Mouse (Mus musculus): ENCODE measurements at regions not wholly inside any gene's neighbourhood (a gene's known extent, or its start where the extent isn't known, plus 50 kb on each side); places are given as distances from the start of the nearest gene placed in this dataset.
A peak's percentile ranks its signal among the peaks of the same experiment; 100 is the strongest.

GRCm38 (mm10) chr13:53846221-53846620, 209.3 kb downstream of the Drd1 start:
- DNase-seq (no peak), ATAC-seq (no peak)
- no peaks in the 10 kb centered on the region for H3K4me1 ChIP-seq (ENCODE audit: insufficient read depth)
- no peak overlapping the region for H3K27ac ChIP-seq (ENCODE audit: low read depth, low read length)
- no peaks in the 10 kb centered on the region for H3K9me3 ChIP-seq (ENCODE audit: low read length)
- no peaks in the 10 kb centered on the region for H3K36me3 ChIP-seq (ENCODE audit: insufficient read depth)
- H3K4me2 ChIP-seq (ENCODE audit: low read depth): no peak overlapping the region
- H3K27me3 ChIP-seq (ENCODE audit: insufficient read depth, low read length): no peaks in the 10 kb centered on the region
- TF ChIP-seq CTCF (IDR thresholded peaks at IDR 0.05; ENCODE audit: low read depth): no peak
- 78% methylated on average over 5 of the region's 5 CpGs for WGBS
- no peak overlapping the region for H3K4me3 ChIP-seq (ENCODE audit: low read depth, low read length)
- no peak overlapping the region for H3K9ac ChIP-seq

GRCm38 (mm10) chr13:53845786-53846185, 209.7 kb downstream of the Drd1 start:
- Histone ChIP-seq H3K36me3 (ENCODE audit: insufficient read depth) (no peaks in the 10 kb centered on the region), H3K4me3 (ENCODE audit: low read depth, low read length) (no peak overlapping the region), H3K27me3 (ENCODE audit: insufficient read depth, low read length) (no peaks in the 10 kb centered on the region), H3K9ac (no peak overlapping the region), H3K4me2 (ENCODE audit: low read depth) (no peak overlapping the region), H3K27ac (ENCODE audit: low read depth, low read length) (no peak overlapping the region), H3K9me3 (ENCODE audit: low read length) (no peaks in the 10 kb centered on the region), H3K4me1 (ENCODE audit: insufficient read depth) (no peaks in the 10 kb centered on the region)
- ATAC-seq (no peak), DNase-seq (no peak)
- TF ChIP-seq CTCF (IDR thresholded peaks at IDR 0.05; ENCODE audit: low read depth): no peak
- WGBS: 85% methylated on average over 14 of the region's 14 CpGs

- H3K27me3 ChIP-seq (ENCODE audit: insufficient read depth, low read length): no peaks in the 10 kb centered on the region
- no peaks in the 10 kb centered on the region for H3K36me3 ChIP-seq (ENCODE audit: insufficient read depth)
- DNase-seq (peak; percentile 72), ATAC-seq (peak; percentile 68)
- H3K4me1 ChIP-seq (ENCODE audit: insufficient read depth): peaks cover 6% of the 10 kb centered on the region
- H3K9ac ChIP-seq: no peak overlapping the region
- WGBS: 43% methylated on average over 8 of the region's 8 CpGs
- no peak overlapping the region for H3K4me3 ChIP-seq (ENCODE audit: low read depth, low read length)
- 0 out of 2 replicates have a peak overlapping the region, but pooled peaks have one; percentile 11 for H3K27ac ChIP-seq (ENCODE audit: low read depth, low read length)
- 0 out of 2 replicates have a peak, but pooled peaks cover 3% of the 10 kb centered on the region for H3K9me3 ChIP-seq (ENCODE audit: low read length)
- TF ChIP-seq CTCF (IDR thresholded peaks at IDR 0.05; ENCODE audit: low read depth): no peak
- H3K4me2 ChIP-seq (ENCODE audit: low read depth): no peak overlapping the region
These were observed 229.4 kb downstream of the Drd1 start for GRCm38 (mm10) chr13:53825957-53826580.

- ATAC-seq (no peak), DNase-seq (no peak)
- Histone ChIP-seq H3K4me3 (ENCODE audit: low read depth, low read length) (no peak overlapping the region), H3K9me3 (ENCODE audit: low read length) (no peaks in the 10 kb centered on the region), H3K27me3 (ENCODE audit: insufficient read depth, low read length) (no peaks in the 10 kb centered on the region), H3K27ac (ENCODE audit: low read depth, low read length) (no peak overlapping the region), H3K9ac (no peak overlapping the region), H3K4me1 (ENCODE audit: insufficient read depth) (peaks cover 6% of the 10 kb centered on the region), H3K4me2 (ENCODE audit: low read depth) (no peak overlapping the region), H3K36me3 (ENCODE audit: insufficient read depth) (no peaks in the 10 kb centered on the region)
- 82% methylated on average over 8 of the region's 8 CpGs for WGBS
- TF ChIP-seq CTCF (IDR thresholded peaks at IDR 0.05; ENCODE audit: low read depth): no peak
These were observed 233.4 kb downstream of the Drd1 start for GRCm38 (mm10) chr13:53822061-53822460.

- no peak overlapping the region for H3K27ac ChIP-seq (ENCODE audit: low read depth, low read length)
- no peak overlapping the region for H3K4me3 ChIP-seq (ENCODE audit: low read depth, low read length)
- no peaks in the 10 kb centered on the region for H3K36me3 ChIP-seq (ENCODE audit: insufficient read depth)
- no peaks in the 10 kb centered on the region for H3K4me1 ChIP-seq (ENCODE audit: insufficient read depth)
- no peak overlapping the region for H3K4me2 ChIP-seq (ENCODE audit: low read depth)
- WGBS: 67% methylated on average over 7 of the region's 7 CpGs
- H3K9me3 ChIP-seq (ENCODE audit: low read length): no peaks in the 10 kb centered on the region
- DNase-seq: no peak
- no peaks in the 10 kb centered on the region for H3K27me3 ChIP-seq (ENCODE audit: insufficient read depth, low read length)
- no peak overlapping the region for H3K9ac ChIP-seq
- no peak for ATAC-seq
- TF ChIP-seq CTCF (IDR thresholded peaks at IDR 0.05; ENCODE audit: low read depth): no peak
These were observed 239.9 kb downstream of the Drd1 start for GRCm38 (mm10) chr13:53815629-53816028.

- no peaks in the 10 kb centered on the region for H3K27me3 ChIP-seq (ENCODE audit: insufficient read depth, low read length)
- H3K4me1 ChIP-seq (ENCODE audit: insufficient read depth): no peaks in the 10 kb centered on the region
- no peak overlapping the region for H3K27ac ChIP-seq (ENCODE audit: low read depth, low read length)
- no peak overlapping the region for H3K9ac ChIP-seq
- H3K4me2 ChIP-seq (ENCODE audit: low read depth): no peak overlapping the region
- H3K9me3 ChIP-seq (ENCODE audit: low read length): no peaks in the 10 kb centered on the region
- no peak for TF ChIP-seq CTCF (IDR thresholded peaks at IDR 0.05; ENCODE audit: low read depth)
- H3K4me3 ChIP-seq (ENCODE audit: low read depth, low read length): no peak overlapping the region
- no peaks in the 10 kb centered on the region for H3K36me3 ChIP-seq (ENCODE audit: insufficient read depth)
- no peak for ATAC-seq
- no peak for DNase-seq
- WGBS: 66% methylated on average over 9 of the region's 9 CpGs
These were observed 241.4 kb downstream of the Drd1 start for GRCm38 (mm10) chr13:53814088-53814487.

GRCm38 (mm10) chr13:53811862-53812261, 243.6 kb downstream of the Drd1 start:
- peaks cover 6% of the 10 kb centered on the region; the same call in 1 of the 2 replicates for H3K27me3 ChIP-seq (ENCODE audit: insufficient read depth, low read length)
- no peak overlapping the region for H3K27ac ChIP-seq (ENCODE audit: low read depth, low read length)
- 45% methylated on average over 4 of the region's 4 CpGs for WGBS
- TF ChIP-seq CTCF (IDR thresholded peaks at IDR 0.05; ENCODE audit: low read depth): peak; percentile 63
- no peak for DNase-seq
- no peak overlapping the region for H3K4me3 ChIP-seq (ENCODE audit: low read depth, low read length)
- no peak overlapping the region for H3K4me2 ChIP-seq (ENCODE audit: low read depth)
- H3K9ac ChIP-seq: no peak overlapping the region
- H3K9me3 ChIP-seq (ENCODE audit: low read length): no peaks in the 10 kb centered on the region
- 0 out of 2 replicates have a peak, but pooled peaks cover 3% of the 10 kb centered on the region for H3K4me1 ChIP-seq (ENCODE audit: insufficient read depth)
- no peak for ATAC-seq
- no peaks in the 10 kb centered on the region for H3K36me3 ChIP-seq (ENCODE audit: insufficient read depth)
